Mouse (Mus musculus) Muller cell, postnatal 12 days (primary cell): ENCODE measurements at regions not wholly inside any gene's neighbourhood (a gene's known extent, or its start where the extent isn't known, plus 50 kb on each side); places are given as distances from the start of the nearest gene placed in this dataset.
"Not testable (repeated sequence)": the region's sequence is repeated elsewhere in the genome, so short reads cannot be mapped to it uniquely, and the experiment has no call there.

Experiments used
- DNase-seq: peaks from one replicate; pipeline ENCODE4 v3.0.0-alpha.2; 2015; ENCODE audit errors: inconsistent ontology term

- peak; percentile 61 for DNase-seq
These were observed 139.5 kb downstream of the Bcl2l11 start for GRCm38 (mm10) chr2:128265014-128265990.

DNA sequence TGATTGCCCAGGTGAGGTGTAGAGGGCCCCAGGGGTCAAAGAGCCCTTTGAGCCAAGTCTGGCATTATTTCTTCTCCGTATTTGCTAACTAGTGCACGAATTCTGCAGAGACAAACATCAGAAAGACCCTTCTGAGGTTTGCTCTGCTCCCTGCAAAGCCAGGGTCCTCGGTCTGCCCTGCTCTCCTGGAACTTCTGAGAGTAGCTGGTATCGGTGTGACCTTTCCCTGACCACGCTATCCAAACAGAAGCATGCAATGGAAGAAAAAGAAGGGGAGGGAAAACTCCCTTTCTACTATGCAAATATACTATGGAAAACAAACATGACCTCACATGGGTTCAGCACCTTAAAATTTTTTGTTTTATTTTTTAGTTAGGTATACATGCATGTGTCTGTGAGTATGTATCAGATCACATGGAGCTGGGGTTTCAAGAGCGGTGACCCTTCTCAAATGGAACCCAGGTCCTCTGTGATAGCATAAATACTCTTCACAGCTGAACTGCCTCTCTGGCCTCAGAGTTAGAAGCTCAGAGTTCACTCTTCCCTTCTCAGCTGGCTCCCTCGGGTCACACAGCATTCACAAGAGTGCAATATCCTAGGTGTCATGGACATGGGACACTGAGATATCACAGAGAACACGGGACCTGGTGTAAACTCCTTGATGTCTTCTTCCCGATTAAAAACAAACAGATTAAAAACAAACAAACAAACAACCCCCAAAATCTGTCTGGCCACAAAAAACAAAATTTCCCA is 144.7 kb downstream of the Bcl2l11 start:
- DNase-seq, result no peak

DNA sequence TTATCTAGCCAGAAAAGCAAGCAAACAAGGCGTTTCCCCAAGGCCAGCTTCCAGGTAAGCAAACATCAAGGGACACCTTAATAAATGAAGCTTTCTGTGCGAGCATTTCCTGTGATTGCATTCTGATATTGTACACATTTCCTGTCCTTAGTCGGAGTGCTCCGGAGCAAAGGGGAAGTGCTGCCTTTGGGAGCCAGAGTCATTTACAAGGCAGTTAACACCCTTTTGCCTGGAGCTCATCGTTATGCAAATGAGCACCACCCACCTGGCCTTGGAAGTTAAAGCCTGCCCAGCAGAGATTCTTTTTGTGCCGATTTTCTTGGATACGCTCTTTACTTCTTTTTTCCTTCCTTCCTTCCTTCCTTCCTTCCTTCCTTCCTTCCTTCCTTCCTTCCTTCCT is 147.0 kb downstream of the Bcl2l11 start:
- DNase-seq, result no peak

- no peak for DNase-seq
These were observed 147.5 kb downstream of the Bcl2l11 start for GRCm38 (mm10) chr2:128273292-128273691.

DNA sequence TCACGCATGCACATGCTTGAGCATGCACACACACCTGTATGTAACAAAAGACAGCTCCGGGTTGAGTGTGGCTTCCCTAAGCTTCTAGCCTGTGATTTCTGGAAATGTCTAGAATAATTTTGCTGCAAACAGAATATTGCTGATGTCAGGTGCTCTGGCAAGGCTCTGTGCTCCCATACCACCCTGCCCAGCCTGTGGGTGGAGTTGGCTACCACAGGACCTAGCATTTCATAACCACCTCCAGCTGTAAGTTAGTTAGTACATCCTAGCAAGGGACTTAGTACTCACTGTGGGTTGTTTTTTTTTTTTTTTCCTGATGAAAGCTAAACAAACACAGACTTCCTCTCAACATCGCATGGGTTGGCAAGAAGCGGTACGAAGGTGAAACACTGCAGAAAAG is 150.5 kb downstream of the Bcl2l11 start:
- DNase-seq, result no peak

GRCm38 (mm10) chr2:128277387-128278123 is 151.7 kb downstream of the Bcl2l11 start:
- peak; percentile 89 for DNase-seq

DNA sequence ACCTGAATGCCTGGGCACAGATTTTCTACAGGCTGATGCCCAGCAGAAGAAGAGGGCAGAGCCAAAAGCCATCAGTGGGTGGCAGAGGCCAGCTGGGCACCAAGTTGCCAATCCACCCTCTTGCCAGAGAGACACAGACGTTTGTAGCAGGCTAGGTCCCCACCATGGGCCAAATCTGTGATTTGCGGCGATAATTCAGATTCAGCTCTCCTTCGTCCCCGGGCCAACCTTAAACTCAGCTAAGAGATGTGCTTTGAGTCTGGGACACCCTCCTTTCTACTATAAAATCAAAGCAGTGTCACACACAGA is 152.2 kb downstream of the Bcl2l11 start:
- no peak for DNase-seq

DNA sequence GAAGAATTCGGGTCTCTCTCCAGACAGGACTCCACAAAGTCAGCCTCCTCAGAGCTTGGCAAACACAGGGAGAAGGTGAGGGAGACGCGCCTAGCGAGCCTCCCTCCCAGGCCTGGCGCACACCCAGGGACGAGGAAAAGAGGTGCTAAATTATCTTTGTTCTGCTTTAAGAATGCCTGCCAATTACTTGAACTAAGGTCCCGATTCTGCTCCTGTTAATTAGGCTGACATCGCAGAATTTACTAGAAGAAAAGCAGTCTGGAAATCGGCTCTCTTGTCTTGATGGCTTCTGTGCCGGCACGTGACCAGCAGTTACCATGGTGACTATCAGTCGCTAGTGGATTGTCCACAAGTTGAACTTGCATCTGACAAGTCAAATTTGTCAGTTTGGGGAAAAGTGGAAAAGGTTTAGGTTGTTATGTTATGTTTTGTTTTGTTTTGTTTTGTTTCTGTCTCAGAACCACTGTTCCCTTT is 152.8 kb downstream of the Bcl2l11 start:
- peak; percentile 92 for DNase-seq

GRCm38 (mm10) chr2:128279127-128279710 is 153.4 kb downstream of the Bcl2l11 start:
- no peak for DNase-seq

- DNase-seq, result no peak
These were observed 156.8 kb downstream of the Bcl2l11 start for GRCm38 (mm10) chr2:128282591-128282990.

DNA sequence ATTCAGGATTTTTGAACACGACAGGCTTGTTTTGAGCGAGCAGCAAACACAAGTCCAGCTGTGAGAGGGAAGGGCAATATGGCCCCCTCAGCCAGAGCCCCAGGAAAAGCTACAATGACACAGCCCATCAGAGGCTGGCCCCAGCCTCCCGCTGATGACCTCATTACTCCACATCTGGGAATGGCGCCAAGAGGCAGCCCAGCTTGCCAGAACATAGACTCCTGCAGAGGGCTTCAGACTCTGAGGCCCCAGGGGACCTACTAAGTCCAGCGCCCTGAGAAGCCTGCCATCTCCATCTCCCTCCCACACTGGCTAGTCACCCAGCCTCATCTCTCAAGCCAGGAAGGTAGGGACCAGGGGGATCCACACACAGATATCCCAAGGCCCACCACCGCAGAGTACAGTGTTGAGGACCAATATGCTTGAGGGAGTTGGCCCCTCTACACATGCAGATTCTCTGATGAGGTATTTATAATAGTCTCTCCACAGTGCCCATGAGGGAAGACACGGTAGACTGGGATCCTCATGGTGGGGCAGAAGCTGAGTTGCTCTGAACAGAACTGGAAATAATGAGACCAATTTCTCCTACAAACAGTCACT is 159.1 kb downstream of the Bcl2l11 start:
- DNase-seq, result peak; percentile 89

DNA sequence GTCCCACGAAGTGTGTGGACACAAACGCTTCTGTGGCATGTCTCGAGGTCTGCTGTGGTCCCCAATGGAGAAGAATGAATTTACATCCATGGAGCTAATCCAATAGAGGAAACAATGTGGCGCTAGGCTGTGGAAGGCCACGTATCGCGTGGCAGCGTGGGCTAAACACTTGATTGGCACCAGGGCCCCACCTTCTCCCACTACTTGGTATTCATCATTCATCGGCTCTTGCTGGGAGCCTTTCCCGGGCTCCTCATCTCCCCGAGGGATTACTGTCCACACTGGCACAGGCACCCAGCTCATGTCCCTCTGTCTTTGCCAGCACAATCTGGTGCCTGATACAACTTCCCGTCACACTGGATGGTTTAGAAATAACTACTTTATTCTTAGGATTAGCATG is 159.6 kb downstream of the Bcl2l11 start:
- DNase-seq, result no peak

GRCm38 (mm10) chr2:128288138-128288551 is 162.3 kb downstream of the Bcl2l11 start:
- DNase-seq, result peak; percentile 52

- no peak for DNase-seq
These were observed 164.8 kb downstream of the Bcl2l11 start for GRCm38 (mm10) chr2:128290609-128291008.

GRCm38 (mm10) chr2:128294610-128295009 is 168.8 kb downstream of the Bcl2l11 start:
- no peak for DNase-seq

GRCm38 (mm10) chr2:128295018-128295424 is 169.2 kb downstream of the Bcl2l11 start:
- peak; percentile 28 for DNase-seq

DNA sequence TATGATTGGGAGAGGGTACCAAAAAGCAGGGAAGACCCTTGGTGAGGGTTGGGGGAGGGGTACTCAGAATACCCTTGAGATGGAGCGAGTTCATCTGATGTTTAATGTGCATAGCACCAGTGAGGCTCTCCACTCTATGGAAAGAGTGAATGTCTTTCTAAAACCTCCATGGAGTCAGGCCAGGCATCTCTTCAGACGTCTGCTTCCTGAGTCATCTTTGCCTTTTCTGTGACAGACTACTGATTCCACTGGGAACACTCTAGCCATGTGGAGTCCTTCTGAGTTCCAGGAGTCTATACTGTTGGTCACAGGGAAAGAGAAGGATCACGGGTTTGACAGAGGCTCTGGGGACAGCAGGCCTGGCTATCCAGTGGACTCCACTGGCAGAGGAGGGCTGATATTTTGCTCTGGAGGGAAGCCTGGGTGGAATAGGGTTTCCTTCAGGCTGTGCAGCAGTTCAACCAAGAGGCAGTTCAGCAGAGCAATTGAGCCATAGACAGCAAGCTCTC is 169.9 kb downstream of the Bcl2l11 start:
- DNase-seq, result peak; percentile 44

DNA sequence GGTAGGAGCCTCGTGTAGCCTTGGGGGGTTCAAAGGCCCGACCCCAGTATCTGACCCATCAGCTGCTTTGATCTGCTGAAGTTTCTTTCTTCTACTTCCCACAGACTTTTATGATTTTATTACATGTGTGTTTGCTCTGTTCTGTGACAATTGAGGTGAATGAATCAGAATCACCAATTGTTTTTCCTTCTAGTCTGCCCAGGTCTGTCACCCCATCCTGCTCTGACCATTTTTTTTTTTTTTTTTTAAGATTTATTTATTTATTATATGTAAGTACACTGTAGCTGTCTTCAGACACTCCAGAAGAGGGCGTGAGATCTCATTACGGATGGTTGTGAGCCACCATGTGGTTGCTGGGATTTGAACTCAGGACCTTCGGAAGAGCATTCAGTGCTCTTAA is 170.6 kb downstream of the Bcl2l11 start:
- not testable (repeated sequence) for DNase-seq

DNA sequence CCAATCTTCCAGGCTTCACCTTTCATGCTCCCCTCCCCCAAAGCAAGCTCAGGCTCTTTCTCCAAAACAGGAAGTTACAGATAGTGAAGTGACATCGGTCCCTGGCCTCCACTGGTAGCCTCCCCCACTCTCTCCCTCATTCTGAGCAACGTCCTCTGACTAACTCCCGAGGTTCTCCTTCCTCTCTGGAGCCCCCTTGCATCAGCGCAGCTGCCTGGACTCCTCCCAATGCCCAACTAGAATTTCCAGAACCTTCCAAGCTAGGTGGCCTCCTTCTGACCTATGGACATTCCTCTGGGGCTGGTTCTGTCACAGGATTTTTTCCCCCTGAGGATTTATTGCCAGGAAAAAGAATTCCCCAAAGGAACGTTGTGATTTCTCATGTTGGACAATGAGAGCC is 171.1 kb downstream of the Bcl2l11 start:
- DNase-seq, result no peak

- no peak for DNase-seq
These were observed 172.0 kb downstream of the Bcl2l11 start for GRCm38 (mm10) chr2:128297821-128298220.

- no peak for DNase-seq
These were observed 173.2 kb downstream of the Bcl2l11 start for GRCm38 (mm10) chr2:128298996-128299395.
